Mouse (Mus musculus): ENCODE data around the gene Phf24.
A peak's percentile ranks its signal among the peaks of the same experiment; 100 is the strongest.

Phf24 gene

GRCm38 (mm10) chr4:42915311-42915710, 1.1 kb upstream of the Phf24 start:
- DNase-seq = no peak

- no peak for DNase-seq
Observed at GRCm38 (mm10) chr4:42915966-42916365, 494 bp upstream of the Phf24 start.

- DNase-seq = peak in 1 of 2 experiments; percentile 9
Observed at GRCm38 (mm10) chr4:42917402-42917774, 928 bp downstream of the Phf24 start.

- peak in 1 of 2 experiments; percentile 6 for DNase-seq
Observed at GRCm38 (mm10) chr4:42920726-42921125, 4.3 kb downstream of the Phf24 start.

GRCm38 (mm10) chr4:42921536-42921935, 5.1 kb downstream of the Phf24 start:
- DNase-seq = no peak

GRCm38 (mm10) chr4:42922056-42922455, 5.6 kb downstream of the Phf24 start:
- no peak for DNase-seq

GRCm38 (mm10) chr4:42922461-42922860, 6.0 kb downstream of the Phf24 start:
- DNase-seq = no peak

- DNase-seq = no peak
Observed at GRCm38 (mm10) chr4:42924095-42924710, 7.7 kb downstream of the Phf24 start.

- DNase-seq = no peak
Observed at GRCm38 (mm10) chr4:42928209-42928608, 11.7 kb downstream of the Phf24 start.

GRCm38 (mm10) chr4:42928952-42929351, 12.5 kb downstream of the Phf24 start:
- DNase-seq = no peak

- DNase-seq = peak in 1 of 2 experiments; percentile 4
Observed at GRCm38 (mm10) chr4:42932229-42932969, 15.9 kb downstream of the Phf24 start.

- DNase-seq = peak; percentile 68 to 74
Observed at GRCm38 (mm10) chr4:42933630-42934029, 17.2 kb downstream of the Phf24 start.

GRCm38 (mm10) chr4:42941396-42941795, 24.9 kb downstream of the Phf24 start:
- no peak for DNase-seq

- no peak for DNase-seq
Observed at GRCm38 (mm10) chr4:42943341-42943740, 26.9 kb downstream of the Phf24 start.

- no peak for DNase-seq
Observed at GRCm38 (mm10) chr4:42944185-42944584, 27.7 kb downstream of the Phf24 start.

GRCm38 (mm10) chr4:42945043-42945442, 28.6 kb downstream of the Phf24 start:
- peak; percentile 44 to 52 for DNase-seq

GRCm38 (mm10) chr4:42945445-42945844, 29.0 kb downstream of the Phf24 start:
- DNase-seq = no peak

- peak in 1 of 2 experiments; percentile 58 for DNase-seq
Observed at GRCm38 (mm10) chr4:42945952-42946351, 29.5 kb downstream of the Phf24 start.

GRCm38 (mm10) chr4:42946733-42947290, 30.4 kb downstream of the Phf24 start:
- DNase-seq = no peak

- DNase-seq = no peak
Observed at GRCm38 (mm10) chr4:42948527-42948926, 32.1 kb downstream of the Phf24 start.

- DNase-seq = no peak
Observed at GRCm38 (mm10) chr4:42949051-42949675, 32.7 kb downstream of the Phf24 start.

- peak; percentile 99 for DNase-seq
Observed at GRCm38 (mm10) chr4:42949676-42950051, 33.2 kb downstream of the Phf24 start, which contains the start of gene Dnajb5. Gene Dnajb5, plus strand, starts transcription at chr4:42949814.

GRCm38 (mm10) chr4:42950065-42950558, 33.7 kb downstream of the Phf24 start:
- DNase-seq = peak; percentile 93 to 95
